Mouse (Mus musculus): ENCODE data around the gene Fam49a. TPM values are rescaled to one million over a fixed set of nuclear protein-coding genes. Genes with fewer than 3 reads are reported as not detected.

The Fam49a gene
- total RNA-seq, 2 experiments from 2014 or later: 173 to 178 TPM

DNA sequence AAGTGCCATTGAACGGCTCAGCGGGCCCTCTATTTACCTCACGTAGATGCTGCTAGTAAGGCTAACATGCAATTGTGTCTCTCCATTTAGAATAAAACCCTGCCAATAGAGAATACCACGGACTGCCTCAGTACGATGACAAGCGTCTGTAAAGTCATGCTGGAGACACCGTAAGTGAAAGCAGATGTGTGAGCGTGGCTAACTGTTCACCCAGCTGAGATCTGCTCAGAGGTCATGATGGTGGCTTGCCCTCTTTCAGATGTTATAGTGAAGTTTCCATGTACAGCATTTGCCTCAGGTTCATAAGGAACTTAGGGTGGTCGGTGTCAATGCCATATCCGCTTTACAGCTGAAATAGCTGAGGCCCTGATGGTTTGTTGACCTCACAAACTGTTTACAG is 100.4 kb downstream of the Fam49a start:
- DNase-seq: no peak

DNA sequence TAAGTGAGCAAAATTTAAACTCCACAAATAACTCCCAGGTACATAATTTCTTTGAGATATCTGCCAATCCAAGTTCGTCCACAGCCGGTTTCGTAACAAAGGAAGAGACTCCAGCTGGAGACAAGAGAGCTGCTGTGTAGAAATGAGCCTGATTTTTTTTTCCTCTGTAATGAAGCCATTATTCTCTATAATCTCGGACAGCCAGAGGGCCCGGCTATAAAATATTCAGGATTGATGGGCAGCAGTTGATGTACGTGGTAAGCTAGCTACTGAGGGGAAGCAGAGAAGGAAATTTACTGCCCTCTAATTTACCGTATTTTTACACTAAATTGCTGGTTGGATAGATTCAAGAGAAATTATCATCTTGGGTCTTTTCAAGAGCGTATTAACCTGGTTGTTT is 102.3 kb downstream of the Fam49a start:
- DNase-seq: no peak

DNA sequence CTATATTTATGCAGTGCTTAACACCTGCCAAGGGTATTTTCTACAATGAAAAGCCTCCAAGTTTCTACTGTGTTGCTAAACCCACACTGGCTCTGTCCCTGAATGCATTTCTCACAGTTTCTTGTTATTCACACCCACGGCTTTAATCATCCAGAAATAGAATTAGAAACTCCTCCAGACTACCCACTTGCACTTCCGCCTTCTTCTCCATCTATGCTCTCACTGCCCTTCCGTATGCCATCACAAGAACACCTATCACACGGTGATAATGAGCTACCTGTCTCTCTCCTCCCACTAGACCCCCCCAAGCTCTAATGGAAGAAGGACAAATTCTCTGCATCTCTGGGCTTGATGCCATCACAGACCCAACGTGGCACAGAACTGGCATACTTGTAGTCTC is 105.5 kb downstream of the Fam49a start:
- no peak for DNase-seq

DNA sequence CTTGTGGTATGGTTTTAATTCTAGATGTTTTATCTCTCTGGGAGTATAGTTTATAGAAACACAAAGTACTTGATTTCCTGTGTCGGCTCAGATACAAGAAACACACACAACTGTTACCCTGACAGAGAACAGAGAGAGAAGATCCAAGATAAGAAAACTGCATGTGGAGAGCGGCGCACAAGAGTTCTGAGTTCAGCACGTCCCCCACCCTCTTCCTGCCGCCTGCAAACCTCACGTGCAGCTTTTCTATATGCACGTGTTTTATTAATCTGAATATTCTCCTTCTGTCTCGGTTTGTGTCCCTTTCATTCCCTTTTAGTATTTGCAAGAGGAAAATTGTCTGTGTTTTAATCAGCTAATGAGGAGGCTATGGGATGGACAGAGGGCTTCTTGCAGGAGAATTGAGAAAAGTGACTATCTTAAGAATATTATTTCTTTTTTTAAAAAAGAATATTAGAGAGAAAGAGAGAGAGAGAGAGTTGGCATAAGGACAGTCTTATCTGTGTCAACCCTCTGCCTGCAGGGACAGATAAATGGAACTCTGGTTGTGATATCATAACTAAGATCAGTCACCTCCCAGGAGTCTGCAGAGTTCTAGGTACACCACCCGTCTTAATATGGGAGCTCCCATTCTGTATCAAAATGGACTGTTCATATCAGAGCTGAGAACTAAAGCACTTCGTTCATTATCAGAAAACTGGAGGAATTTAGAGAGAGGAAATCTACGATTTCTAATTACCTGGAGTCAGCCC is 111.3 kb downstream of the Fam49a start:
- no peak for DNase-seq

DNA sequence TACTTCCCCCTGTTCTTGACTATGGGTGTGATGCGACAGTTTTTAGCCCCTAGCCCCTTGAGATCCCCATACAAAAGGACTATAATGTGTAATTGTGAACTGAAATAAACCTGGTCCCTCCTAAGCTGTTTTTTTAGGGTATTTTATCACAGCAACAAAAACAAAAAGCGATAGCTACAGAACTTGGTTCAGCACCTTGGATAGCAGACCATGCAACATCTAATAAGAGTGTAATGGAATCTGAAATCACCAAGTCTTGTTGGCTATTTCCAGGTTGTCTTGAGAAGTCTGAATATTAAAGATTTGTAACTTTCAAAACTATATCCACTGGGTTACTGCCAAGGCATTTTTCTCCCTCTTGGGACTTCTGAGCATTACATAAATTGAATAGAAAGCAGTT is 117.1 kb downstream of the Fam49a start:
- no peak for DNase-seq

DNA sequence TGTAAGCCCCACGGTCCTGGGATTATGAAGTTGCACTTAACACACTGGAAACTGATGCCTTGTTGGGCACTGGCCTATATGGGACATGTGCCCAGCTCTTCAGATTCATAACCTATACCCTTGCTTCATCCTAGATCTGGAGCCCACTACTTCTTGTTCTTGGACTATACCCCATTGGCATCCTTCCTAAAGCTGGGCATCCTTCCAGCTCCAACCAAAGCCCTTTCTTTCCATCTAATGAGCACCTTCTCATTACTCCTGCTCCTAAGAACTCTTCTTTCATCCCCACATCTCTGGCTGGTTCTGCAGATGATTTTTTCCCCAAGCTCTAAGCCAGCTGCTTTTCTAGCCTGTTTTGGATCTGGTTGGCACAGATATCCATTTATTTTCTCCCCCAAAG is 127.3 kb downstream of the Fam49a start:
- no peak for DNase-seq

DNA sequence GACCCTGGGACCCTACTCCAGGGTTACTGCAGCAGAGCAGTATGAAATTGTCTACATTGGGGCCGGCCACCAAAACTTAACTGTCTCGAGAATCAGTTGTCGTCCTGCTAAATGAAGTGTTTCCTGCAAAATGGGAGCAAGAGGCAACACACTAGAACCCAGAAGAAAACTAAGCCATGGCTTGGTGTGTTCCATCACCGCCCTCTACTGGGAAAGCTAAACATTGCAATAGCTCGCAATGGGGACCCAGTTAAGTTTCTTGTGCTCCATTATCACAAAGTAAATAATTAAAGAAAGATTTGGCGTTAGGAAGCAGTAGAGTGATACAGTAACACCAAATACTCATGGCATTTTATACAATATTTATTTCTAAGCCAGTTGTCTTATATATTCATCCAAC is 134.3 kb downstream of the Fam49a start:
- peak; percentile 42 to 65 for DNase-seq

DNA sequence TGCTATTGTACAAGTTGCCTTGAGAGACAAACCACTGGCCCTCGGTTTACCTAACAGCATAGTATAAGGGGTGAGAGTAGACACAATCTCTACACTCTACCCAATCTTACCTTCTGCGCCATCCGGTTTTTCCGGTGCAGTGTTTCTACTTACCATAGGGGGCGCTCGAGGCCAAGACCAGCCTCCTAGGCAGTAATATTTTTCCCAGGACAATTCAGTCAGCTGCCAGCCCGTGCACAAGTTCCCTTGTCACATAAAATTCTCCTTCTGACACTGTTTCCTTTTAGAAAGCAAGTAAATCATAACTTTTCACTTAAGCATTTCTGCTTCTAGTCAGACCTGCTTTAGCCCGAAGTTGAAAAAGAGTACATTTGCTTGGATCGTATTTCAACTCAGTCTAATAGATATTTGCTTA is 139.1 kb downstream of the Fam49a start:
- peak; percentile 53 to 56 for DNase-seq

DNA sequence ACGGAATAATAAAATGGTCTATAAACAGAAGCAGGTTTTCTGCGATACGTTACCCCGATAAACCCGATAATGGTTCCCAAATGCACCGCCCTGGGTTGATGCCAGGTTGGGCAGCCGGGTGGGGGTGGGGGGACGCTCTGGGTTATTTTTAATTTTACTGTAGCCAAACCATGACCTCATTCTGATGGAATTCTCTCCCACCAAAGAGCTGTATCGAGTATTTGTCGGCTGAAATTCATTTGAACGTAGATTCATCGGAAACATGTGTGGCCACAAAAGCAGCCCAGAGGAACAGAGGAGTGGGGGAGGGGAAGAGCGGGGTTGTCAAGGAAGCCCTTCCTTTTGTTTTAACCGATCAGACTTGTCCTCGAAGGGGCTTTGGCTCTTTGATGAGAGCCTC is 139.6 kb downstream of the Fam49a start:
- no peak for DNase-seq

DNA sequence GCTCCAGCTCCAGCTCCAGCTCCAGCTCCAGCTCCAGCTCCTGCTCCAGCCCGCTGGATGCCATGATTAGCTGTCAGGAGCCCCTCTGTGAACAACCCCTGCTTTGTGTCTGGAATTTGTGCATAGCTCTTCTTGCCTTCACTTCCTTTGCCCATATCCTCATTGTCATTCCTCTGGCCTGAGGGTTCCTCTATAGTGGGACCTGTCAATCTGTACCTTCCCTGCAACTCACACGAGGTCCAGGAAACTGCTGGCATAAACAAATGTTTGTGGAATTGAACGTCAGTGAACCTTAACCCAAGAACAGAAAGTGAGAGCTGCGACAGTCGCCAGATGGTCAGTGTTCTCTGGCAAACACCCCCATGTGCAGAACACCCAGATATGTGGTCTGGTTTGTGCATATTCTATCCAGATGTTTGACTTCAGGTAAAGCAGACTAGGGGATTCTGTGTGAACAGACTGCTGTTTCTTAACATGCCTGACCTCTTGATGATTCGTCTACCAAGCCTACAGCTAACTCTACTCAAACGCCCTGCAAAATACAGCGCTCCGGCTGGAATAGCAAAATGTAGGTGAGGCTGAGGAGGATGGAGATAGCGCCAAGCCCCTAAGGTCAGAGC is 143.7 kb downstream of the Fam49a start:
- no peak for DNase-seq

DNA sequence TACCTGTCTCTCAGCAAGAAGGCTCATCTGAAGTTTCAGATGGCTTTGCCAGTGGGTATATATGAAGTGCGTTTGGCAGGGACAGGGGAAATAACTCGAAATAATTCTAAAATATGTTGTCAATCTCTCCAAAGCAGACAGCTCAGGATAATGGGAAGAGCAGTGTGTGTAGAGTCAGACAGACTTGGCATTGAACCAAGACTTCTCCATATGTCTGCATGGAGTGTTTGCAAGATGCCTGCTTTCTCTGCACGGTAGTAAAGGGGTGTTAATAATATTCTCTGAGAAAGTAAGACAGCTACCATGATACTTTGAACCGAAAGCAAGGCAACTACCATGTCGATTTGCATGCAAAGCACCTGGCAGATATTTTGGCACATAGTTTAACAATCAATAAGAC is 147.1 kb downstream of the Fam49a start:
- DNase-seq: no peak

DNA sequence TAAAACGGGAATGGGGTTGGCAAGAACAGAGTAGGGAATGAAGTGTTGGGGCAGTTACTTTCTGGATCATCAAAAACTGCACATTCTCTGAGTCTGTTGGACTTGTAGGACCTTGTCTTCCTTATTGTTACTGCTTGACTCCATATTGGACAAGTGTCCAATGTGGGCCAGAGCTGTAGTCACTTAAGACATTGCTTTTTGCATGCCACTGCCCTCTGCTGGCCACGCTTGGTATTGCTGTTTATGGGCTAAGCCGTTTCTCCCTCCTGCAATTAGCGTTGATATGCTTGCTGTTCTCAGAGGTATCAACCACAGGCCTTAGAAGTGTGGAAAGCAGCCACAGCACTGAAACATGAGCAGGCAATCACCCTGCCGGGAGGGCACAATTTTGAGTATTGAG is 150.7 kb downstream of the Fam49a start:
- DNase-seq: peak; percentile 66 to 71

DNA sequence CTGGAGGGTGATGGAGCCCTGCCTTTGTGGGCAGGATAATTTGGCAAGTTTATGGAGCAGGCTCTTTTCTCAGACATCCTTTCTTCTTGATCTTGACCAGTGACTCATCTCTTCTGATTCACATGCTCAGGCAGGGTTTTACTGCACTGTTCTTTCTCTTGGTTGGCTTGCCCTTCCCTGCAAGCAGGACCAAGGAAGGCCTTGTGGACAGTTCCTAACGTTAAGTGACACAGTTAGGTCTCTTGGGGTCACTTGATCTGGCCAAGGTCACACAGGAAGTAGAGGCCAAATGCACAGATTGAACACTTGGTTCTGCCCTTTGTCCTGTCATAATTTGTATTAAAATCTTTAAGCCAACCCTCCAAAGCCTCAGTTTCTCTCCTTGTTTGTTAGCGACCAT is 158.5 kb downstream of the Fam49a start:
- no peak for DNase-seq

DNA sequence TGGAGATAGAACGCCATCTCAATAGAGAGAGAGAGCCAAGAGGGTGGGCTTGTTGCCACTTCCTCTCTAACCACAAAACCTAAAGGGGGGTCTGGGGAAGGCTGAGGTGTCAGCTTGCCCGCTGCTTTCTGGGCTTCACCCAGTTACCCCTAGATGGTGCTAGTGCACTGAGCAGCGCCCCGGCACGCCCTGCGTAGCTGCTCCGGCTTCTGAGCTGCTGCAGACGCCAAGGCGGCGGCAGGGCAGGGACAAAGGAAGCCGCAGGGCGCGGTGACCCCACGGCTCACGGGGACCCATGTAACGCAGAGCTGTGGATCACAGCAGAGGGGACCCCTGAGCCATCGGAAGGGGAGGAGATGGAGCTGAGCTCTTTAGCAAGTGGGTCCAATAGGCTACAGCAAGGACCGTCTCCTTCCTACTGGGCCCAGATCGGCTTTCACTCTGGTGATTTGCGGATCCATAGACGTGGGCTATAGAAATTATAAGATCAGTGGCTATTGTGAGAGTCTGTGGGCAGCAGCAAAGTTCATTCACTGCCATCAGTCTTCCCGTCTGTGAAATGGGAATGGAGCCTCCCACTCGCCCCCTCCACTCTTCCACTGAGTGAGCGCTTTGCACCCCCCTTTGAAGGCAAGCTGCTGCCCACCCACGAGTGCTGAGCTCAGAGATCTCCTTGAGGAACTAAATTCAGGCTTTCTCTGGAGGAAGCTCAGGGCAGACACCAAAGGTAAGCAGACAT is 159.1 kb downstream of the Fam49a start:
- peak; percentile 85 to 86 for DNase-seq

DNA sequence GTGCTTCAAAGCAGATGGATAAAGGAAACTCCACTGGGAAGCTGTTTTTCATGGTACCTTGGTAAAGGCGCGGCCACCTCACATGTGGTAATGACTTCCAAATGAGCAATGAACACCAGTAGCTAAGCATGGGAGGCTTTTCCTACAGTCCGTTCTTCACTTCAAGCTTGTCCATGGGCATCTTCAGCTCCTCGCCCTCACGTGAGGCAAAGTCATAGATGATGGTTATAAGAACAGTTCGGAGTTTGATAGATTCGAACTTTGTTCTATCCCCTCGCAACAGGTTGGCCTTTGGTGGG is 159.6 kb downstream of the Fam49a start:
- DNase-seq: no peak

DNA sequence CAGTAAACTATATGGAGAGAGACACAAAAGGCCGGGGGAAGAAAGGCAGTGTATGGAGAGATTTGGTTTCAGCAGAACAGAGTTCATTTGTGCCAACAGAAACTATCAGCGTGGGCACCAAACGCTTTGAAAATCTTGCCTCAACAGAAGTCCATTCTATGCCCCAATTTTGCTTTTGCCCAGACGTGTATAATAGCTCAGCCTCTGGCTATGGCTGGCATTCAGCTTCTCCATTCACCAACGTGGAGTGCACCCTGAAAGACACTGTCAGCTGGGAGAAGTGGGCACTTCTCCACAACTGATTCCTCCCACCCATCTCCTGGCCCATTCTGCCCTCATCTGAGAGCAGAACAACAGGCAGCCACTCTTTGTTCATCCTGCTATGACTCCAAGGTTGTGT is 163.2 kb downstream of the Fam49a start:
- no peak for DNase-seq

DNA sequence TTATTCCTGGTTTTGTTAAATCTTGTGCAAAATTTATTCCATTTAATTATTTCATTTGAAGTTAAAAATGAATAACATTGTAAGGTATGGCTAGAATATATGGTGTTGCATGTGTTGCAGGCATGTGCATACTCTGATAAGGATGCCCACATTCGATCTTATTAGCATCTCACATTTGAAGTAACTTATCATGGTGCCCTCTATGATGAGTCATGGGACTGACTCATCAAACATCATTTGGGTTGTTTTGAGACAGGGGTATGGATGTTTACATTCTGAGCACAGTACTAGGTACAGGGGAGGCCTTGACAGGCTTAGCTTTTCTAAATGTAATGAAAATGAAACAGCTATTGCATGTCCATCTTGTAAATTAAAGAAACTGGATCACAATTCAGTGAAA is 165.3 kb downstream of the Fam49a start:
- no peak for DNase-seq

DNA sequence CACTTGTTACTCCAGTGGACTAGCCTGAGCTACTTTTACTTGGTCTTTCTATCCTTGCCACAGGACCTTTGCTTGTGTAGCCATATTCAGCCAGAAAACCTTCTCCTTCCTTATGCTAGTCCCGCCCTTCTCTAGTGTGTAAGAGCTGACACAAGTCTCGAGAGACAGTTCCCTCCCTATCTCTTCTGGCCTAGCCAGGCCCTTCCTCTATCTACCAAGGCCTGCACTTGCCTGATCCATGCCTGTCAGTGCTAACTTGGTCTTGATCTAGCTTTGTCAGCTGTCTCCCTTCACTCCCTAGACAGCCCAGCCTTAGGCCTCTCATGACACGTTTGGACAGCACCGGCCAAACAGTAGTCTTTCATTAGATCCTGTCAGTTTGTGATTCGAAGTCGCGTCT is 166.9 kb downstream of the Fam49a start:
- DNase-seq: no peak
